Mouse (Mus musculus): ENCODE results near the gene Agpat3.

Agpat3 gene

DNA sequence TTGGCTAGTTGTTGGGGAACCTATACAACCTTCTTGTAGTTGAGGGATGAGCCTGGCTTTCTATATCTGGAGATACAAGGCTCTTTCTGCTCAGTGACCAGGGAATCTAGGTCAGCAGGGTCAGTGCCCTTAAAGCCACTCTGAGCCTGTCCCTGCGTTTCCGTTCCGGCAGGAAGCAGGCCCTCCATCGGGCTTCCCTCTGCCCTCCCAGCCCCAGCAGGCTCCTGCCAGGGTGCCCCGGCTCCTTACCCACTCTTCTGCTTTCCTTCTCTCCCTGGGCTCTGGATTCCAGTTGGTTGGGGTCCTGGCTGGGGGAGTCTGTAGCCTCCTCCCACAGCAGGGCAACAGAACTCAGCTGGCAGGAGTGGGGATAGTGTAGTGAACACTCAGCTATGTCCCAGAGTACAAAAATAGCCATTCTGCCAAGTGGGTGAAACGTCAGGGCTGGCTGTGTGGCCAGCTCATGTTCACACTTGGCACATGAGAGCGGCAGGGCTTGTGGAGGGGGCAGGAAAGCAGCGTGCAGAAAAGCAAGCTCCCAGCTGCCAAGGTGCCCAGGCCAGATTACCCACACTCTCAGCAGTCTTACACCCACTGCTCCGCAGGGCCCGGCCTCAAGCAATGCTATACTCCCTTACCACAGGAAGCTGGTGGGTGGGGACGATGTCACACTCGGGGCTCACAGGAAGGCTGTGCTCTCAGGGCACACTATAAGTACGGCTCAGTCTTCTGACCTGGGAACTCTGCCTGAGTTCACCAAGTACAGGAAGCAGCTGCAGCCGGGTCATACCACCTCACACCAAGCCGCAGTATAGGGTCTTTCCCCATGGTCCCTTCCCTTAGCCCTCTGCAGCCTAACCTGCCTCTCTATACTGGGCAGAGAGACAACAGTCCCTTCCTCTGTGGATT lies 54.5 kb downstream of the Agpat3 start:
- peak; percentile 22 for DNase-seq (ENCODE audit: low read depth, low spot score)

DNA sequence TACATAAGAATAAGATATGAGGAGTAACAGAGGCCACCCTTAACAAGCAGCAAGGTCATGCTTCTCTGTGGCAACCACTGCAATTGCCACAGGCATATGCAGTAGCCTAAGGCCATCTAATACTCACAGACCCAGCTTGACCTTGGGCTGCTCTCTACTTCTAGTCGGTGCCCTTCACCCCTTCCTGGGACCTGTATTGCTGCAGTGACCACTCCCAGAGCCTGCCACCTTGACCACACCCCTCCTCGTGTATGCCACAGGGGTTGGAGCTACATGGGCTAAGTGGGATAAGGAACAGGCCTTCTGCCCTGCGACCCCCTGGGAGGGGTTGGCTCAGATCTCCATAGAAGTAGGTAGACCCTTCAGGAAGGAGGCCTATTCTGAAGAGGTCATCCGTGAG lies 55.3 kb downstream of the Agpat3 start:
- DNase-seq (ENCODE audit: low read depth, low spot score), result no peak

- no peak for DNase-seq (ENCODE audit: low read depth, low spot score)
These were observed 55.9 kb downstream of the Agpat3 start for GRCm38 (mm10) chr10:78296371-78296770.

- no peak for DNase-seq (ENCODE audit: low read depth, low spot score)
These were observed 58.7 kb downstream of the Agpat3 start for GRCm38 (mm10) chr10:78293576-78293975.

GRCm38 (mm10) chr10:78292381-78292780 lies 59.9 kb downstream of the Agpat3 start:
- no peak for DNase-seq (ENCODE audit: low read depth, low spot score)

DNA sequence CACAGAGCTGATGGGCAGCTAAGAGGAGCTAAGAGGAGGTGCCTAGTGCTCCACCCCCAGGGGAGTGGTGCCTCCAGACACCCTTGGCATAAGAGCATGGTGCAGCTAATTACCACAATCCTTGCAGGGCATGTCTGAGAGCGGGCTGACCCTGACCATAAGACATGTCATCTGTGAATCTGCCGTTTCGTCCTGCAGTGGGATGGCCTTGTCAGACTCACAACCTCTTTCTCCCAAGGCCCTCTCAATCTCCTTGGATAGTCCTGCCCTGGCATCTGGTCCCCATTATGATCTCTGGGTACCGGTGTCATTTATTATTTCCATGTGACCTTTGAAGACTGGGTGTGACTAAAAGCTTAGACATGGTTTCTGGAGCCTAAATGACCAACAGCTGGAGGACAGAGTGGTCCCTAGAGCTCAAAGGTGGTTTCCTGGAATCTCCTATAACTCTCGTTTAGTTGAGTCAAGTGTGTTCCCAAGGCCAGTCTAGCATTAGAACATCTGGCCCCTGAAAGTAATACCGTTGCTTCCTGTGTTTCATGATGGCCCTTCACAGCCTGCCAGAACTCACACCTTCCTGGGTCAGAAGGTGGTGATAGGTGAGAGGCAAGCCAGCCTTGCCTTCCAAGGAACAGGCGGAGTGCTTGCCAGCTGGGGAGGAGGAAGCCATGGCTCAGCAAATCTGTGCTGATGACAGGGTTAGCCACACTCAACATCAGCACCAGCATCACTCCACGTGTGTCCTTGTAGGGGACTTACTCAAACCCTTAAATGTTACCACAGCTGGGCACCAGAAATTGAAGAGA lies 61.4 kb downstream of the Agpat3 start:
- DNase-seq (ENCODE audit: low read depth, low spot score), result peak; percentile 35

DNA sequence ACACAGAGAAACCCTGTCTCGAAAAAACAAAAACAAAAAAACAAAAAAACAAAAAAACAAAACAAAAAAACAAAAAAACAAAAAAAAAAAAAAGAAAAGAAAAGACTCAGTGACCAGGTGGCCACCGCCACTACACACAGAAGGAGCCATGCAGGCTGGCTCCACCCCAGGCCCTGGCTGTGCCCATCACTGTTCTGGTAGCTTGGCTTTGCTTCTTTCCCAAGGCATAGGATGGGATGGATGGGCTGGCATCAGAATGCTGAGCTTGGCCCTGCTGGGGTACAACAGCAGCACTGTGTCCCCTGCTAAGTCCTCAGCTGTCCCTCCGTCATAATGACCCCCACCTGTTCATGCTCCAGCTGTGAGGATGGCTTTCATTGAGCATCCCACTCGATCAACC lies 63.4 kb downstream of the Agpat3 start:
- DNase-seq (ENCODE audit: low read depth, low spot score), result no peak

DNA sequence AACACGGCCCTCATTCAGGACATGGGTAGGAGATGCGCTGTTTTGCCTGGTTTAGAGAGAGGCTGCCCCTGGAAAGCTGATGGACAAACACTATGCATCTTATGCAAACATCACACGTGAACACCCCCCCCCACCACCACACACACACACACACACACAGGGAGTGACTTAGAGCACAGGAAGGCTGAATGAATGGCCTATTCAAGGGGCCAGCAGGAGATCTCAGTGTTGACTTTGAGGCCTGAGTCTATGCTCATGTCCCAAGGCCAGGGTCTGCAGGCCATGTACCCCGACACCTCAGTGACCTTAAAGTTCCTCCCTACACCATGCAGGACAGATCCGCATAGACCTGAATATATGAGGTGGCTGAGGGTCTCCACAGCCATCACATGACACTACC lies 64.2 kb downstream of the Agpat3 start:
- no peak for DNase-seq (ENCODE audit: low read depth, low spot score)

DNA sequence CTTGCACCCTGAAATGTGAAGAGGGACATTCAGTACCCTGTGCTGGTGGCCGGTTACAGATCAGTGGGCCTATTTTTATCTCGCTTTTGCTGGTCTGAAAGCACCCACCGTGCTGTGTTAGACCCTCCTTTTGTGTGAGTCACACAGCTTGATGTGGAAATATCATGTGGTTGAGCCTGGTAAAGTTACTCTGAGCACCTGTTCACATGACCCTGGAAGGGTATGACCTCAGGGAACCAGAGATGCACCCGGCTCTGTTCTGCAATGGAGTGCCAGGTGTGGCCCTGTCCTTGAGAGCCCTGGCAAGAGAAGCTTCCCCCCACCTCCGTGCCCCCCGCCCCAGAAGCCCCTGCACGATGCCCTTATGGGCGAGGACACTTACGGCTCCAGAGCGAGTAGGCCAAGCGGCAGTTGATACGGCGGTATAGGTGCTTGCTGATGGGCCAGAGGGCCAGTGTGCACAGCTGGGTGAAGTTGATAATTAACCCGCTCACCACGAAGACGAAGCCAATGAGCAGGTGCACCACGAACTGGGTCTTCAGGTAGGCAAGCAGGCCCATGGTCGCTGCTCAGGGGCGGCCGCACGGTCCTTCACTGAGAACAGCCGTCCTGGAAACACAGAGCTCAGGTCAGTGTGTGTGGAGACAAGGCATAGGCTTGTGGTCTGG lies 64.7 kb downstream of the Agpat3 start:
- no peak for DNase-seq (ENCODE audit: low read depth, low spot score)

DNA sequence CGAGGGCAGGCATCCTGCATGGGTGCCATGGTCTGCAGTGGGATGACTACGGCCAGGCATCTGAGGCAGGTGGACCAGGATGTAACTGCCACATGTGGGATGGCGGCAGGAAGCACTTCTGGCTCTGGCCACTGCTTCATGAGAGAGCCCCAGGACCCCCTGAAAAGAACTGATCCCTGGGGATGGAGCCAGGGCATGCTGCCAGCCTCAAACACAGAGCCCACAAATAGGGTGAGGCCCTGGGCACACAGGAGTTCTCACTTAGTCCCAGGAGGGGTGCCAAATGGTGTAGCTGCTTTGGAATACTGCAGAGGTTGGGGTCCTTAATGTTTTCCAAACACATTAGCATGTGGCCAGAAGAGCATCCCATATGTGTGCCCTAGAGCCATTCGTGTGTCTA lies 66.3 kb downstream of the Agpat3 start:
- DNase-seq (ENCODE audit: low read depth, low spot score), result no peak

GRCm38 (mm10) chr10:78285409-78285808 lies 66.9 kb downstream of the Agpat3 start:
- DNase-seq (ENCODE audit: low read depth, low spot score), result no peak

GRCm38 (mm10) chr10:78284812-78285211 lies 67.5 kb downstream of the Agpat3 start:
- no peak for DNase-seq (ENCODE audit: low read depth, low spot score)

GRCm38 (mm10) chr10:78282411-78282810 lies 69.9 kb downstream of the Agpat3 start:
- no peak for DNase-seq (ENCODE audit: low read depth, low spot score)

DNA sequence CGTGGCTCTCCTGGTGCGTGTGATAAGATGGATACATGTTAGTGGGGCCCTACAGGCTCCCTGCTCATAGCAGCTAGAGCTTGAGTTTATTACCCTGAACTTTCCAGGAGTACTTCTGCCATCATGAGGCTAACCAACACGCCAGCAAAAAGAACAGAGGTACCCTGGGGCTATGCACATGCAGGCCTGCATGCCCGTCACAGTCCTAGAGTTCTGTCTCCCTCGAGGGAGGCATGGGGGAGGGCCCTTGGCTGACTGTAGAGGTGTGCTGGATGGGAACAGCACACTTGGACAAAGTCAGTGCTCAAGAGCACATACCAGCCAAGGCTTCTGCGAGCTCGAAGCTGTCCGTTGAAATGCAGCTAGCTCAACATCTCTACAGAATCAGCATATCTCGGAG lies 71.8 kb downstream of the Agpat3 start:
- DNase-seq (ENCODE audit: low read depth, low spot score), result no peak

GRCm38 (mm10) chr10:78279210-78279609 lies 73.1 kb downstream of the Agpat3 start:
- DNase-seq (ENCODE audit: low read depth, low spot score), result peak; percentile 74

DNA sequence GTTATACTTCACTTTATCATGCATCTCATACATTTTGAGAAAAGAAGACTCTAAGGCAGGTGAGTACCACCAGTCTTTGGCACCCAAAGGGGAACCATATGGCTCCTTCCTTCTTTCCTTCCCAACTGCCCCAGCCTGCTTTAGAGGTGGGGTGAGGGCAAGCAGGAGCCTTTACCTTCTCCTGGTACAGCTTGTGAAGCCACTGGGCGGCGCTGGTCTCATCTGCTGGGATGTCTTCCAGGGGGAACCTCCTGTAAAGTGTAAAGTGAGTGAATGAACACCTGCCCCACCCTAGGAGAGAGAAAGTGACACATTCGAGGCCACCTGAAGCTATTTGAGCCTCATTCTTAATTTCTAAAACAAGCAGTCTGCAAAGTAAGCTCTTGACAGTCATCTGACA lies 74.5 kb downstream of the Agpat3 start:
- no peak for DNase-seq (ENCODE audit: low read depth, low spot score)

DNA sequence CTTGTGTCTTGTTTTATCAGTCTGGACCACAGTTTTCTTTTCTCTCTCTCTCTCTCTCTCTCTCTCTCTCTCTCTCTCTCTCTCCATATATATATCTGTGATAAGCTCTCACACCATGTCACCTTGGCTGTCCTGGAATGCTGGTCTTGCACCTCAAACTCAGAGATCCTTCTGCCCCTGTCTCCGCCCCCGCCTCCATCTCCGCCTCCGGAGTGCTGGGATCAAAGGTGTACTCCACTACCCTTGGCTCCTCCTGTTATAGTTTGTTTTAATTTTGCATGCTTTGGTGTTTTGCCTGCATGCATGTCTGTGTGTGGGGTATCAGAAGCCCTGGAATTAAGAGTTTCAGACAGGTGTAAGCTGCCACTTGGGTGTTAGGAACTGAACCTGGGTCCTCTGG lies 76.0 kb downstream of the Agpat3 start:
- DNase-seq (ENCODE audit: low read depth, low spot score), result no peak

GRCm38 (mm10) chr10:78272932-78273331 lies 79.4 kb downstream of the Agpat3 start:
- no peak for DNase-seq (ENCODE audit: low read depth, low spot score)

DNA sequence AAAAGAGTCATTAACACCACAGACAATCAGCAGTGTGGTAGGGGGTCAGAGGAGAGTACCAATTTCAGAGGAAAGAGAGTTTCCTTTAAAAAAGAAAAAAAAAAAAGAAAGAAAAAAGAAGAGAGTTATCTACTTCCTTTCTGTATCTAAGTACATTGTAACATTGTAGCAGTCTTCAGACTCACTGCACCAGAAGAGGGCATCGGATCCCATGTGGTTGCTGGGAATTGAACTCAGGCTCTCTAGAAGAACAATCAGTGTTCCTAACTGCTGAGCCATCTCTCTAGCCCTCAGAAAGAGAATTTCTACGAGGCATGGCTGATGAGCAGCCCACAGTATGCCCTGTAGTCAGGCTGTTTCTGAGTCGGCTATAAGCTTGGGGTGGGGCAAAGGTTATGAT lies 86.4 kb downstream of the Agpat3 start:
- no peak for DNase-seq (ENCODE audit: low read depth, low spot score)

GRCm38 (mm10) chr10:78264735-78265134 lies 87.6 kb downstream of the Agpat3 start:
- no peak for DNase-seq (ENCODE audit: low read depth, low spot score)

GRCm38 (mm10) chr10:78260916-78261650 lies 91.2 kb downstream of the Agpat3 start:
- no peak for DNase-seq (ENCODE audit: low read depth, low spot score)

- peak; percentile 6 for DNase-seq (ENCODE audit: low read depth, low spot score)
These were observed 92.0 kb downstream of the Agpat3 start for GRCm38 (mm10) chr10:78260322-78260721.
